Mouse (Mus musculus): ENCODE data around the gene Lhfp. TPM values are rescaled to one million over a fixed set of nuclear protein-coding genes. Genes with fewer than 3 reads are reported as not detected.

Lhfp gene
- polyA plus RNA-seq, 1 experiment from 2014 or later, result 5.5 TPM

DNA sequence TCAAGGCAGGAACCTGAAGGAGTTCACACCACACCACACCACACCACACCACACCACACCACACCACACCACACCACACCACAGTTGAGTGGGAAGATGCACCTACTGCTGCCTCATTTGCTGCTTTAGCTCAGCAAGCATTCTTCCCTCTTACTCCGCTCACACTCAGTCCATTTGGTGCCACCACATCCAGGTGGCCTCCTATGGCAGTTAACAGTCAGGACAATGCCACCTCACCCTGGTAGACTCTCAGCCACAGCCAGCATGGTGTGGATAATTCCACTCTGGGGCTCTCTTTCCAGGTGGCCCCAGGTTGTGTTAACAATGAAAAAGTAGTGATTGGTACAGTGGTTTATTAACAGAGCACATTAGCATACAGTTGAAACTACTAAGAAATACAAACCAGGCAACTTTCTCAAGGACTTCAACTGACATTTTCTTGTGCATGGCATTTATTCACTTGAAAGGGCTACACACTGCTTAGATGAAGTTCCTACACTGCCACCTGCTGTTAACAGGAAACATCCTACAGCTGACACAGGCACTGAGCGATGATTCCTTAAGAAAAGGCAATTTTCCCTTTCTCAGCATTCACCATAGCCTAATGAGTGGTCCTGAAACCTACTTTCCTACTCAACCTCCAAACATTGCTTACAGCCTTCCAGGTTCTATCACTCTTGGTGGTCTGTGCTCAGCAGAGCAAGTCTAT is 36.8 kb upstream of the Lhfp start:
- Histone ChIP-seq H3K4me1 (ENCODE audit: control insufficient read depth, low read depth, low read length) (no peaks in the 10 kb centered on the region), H3K36me3 (ENCODE audit: control insufficient read depth, insufficient read depth) (peaks cover 12% of the 10 kb centered on the region; the same call in 1 of the 2 replicates), H3K27me3 (ENCODE audit: control insufficient read depth, insufficient read depth, low read depth, low read length) (no peaks in the 10 kb centered on the region), H3K4me3 (ENCODE audit: low read depth, low read length) (no peak overlapping the region), H3K4me2 (ENCODE audit: low read depth, low read length) (no peak overlapping the region), H3K9ac (ENCODE audit: low read depth, low read length) (no peak overlapping the region), H3K9me3 (replicated peaks; ENCODE audit: control insufficient read depth, low read length) (no peaks in the 10 kb centered on the region), H3K27ac (ENCODE audit: low read length) (no peak overlapping the region)
- WGBS (ENCODE audit: insufficient replicate concordance), result 76% methylated on average over 2 of the region's 2 CpGs
- ATAC-seq (ENCODE audit: low read depth), result no peak

DNA sequence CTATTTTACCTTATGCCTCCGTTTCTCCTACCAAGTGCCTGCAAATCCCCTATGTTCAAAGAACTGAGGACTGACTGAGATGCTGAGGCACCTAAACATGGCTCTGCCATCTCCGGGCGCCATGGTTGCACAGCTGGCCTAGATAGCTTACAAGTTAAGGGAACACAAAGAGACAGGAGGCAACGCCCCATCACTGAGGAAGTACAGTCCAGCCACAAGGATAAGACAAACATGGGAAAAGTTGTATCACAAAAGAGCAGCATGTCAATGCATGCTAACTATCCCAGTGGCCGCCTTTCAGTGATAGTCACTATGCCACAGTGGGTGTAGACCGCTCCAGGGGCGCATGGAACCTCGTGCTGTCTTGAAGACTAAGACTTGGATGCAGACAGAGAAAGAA is 33.9 kb upstream of the Lhfp start:
- no peaks in the 10 kb centered on the region for H3K4me1 ChIP-seq (ENCODE audit: control insufficient read depth, low read depth, low read length)
- no peak overlapping the region for H3K4me2 ChIP-seq (ENCODE audit: low read depth, low read length)
- no peak for ATAC-seq (ENCODE audit: low read depth)
- no peaks in the 10 kb centered on the region for H3K27me3 ChIP-seq (ENCODE audit: control insufficient read depth, insufficient read depth, low read depth, low read length)
- H3K9ac ChIP-seq (ENCODE audit: low read depth, low read length), result no peak overlapping the region
- 84% methylated on average over 8 of the region's 8 CpGs for WGBS (ENCODE audit: insufficient replicate concordance)
- peaks cover 7% of the 10 kb centered on the region; the same call in 1 of the 2 replicates for H3K36me3 ChIP-seq (ENCODE audit: control insufficient read depth, insufficient read depth)
- H3K4me3 ChIP-seq (ENCODE audit: low read depth, low read length), result no peak overlapping the region
- no peaks in the 10 kb centered on the region for H3K9me3 ChIP-seq (replicated peaks; ENCODE audit: control insufficient read depth, low read length)
- no peak overlapping the region for H3K27ac ChIP-seq (ENCODE audit: low read length)

DNA sequence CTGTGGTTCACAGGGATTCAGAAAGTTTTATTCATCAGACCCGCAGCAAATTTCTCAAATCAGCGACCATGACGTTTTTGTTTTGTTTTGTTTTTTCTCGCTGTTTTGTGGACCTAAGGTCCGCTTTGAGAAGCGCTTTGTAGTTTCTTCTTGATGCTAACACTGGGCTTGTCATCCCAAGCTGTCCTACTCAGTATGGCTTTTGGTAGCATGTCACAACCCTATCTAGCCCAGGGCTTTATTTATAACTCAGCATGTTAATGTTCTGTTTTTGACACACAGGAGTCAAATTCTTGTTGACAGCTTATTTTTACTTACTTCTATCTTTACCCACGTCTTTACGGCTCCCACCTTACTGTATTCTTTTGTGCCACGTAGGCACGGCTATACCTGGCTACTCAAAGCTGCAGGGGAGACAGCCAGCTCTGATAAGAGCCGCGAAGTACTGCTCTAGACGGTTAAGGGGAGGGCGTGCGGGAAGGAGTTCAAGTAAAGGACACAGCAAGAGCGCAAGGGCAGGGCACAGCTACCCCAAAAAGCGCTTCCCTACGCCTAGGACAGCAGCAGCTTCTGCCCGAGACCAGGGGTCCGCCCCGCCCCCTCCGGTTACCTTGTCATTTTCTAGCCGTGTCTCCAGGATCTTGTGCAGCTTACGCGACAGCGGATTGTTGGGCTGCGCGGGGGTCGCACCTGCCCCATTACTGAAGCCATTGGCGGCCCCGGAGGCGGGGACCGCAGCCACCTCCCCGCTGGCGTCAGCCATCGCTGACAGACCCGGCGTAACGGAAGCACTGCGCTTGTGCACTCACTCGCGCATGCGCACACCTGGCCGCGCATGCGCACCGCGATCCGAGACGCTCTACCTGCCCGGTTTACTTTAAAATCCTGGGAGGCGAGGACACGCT is 24.6 kb upstream of the Lhfp start, which contains the start of gene Cog6:
Gene Cog6, minus strand, starts transcription at position 802 of the 905 bp plus-strand sequence.
- ATAC-seq (ENCODE audit: low read depth), result peak; percentile 93
- 3% methylated on average over 53 of the region's 53 CpGs for WGBS (ENCODE audit: insufficient replicate concordance)
- peak within 1 kb of the TSS; percentile 86 for H3K4me3 ChIP-seq (ENCODE audit: low read depth, low read length)
- no peaks in the 10 kb centered on the region for H3K9me3 ChIP-seq (replicated peaks; ENCODE audit: control insufficient read depth, low read length)
- H3K27me3 ChIP-seq (ENCODE audit: control insufficient read depth, insufficient read depth, low read depth, low read length), result no peaks in the 10 kb centered on the region
- no peaks in the 10 kb centered on the region for H3K36me3 ChIP-seq (ENCODE audit: control insufficient read depth, insufficient read depth)
- peak within 1 kb of the TSS; percentile 80 for H3K9ac ChIP-seq (ENCODE audit: low read depth, low read length)
- peak within 1 kb of the TSS; percentile 78 for H3K4me2 ChIP-seq (ENCODE audit: low read depth, low read length)
- peak within 1 kb of the TSS; percentile 55 for H3K27ac ChIP-seq (ENCODE audit: low read length)
- H3K4me1 ChIP-seq (ENCODE audit: control insufficient read depth, low read depth, low read length), result peaks cover 6% of the 10 kb centered on the region

DNA sequence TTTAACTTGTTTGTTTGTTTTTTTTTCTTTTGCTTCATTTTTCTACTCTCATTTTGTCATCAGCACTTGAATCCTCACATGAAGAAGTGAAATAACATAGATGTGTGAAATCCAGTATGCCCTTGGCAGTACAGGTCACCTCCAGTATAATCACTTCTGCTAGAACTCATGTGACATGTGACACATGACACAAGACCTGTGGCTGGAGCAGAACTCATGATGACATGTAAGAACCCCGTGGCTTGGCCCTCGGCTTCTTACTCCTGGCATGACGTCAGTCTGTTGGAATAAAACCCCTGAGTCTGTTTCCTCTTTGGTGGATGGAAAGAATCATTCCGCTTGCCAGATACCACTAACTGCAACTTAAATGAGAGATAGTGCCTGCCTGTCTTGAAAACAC is 14.0 kb upstream of the Lhfp start:
- 47% methylated on average over 4 of the region's 4 CpGs for WGBS (ENCODE audit: insufficient replicate concordance)
- no peak overlapping the region for H3K9ac ChIP-seq (ENCODE audit: low read depth, low read length)
- H3K36me3 ChIP-seq (ENCODE audit: control insufficient read depth, insufficient read depth), result no peaks in the 10 kb centered on the region
- no peaks in the 10 kb centered on the region for H3K27me3 ChIP-seq (ENCODE audit: control insufficient read depth, insufficient read depth, low read depth, low read length)
- ATAC-seq (ENCODE audit: low read depth), result no peak
- no peak overlapping the region for H3K27ac ChIP-seq (ENCODE audit: low read length)
- no peak overlapping the region for H3K4me2 ChIP-seq (ENCODE audit: low read depth, low read length)
- no peaks in the 10 kb centered on the region for H3K4me1 ChIP-seq (ENCODE audit: control insufficient read depth, low read depth, low read length)
- H3K4me3 ChIP-seq (ENCODE audit: low read depth, low read length), result no peak overlapping the region
- no peaks in the 10 kb centered on the region for H3K9me3 ChIP-seq (replicated peaks; ENCODE audit: control insufficient read depth, low read length)

DNA sequence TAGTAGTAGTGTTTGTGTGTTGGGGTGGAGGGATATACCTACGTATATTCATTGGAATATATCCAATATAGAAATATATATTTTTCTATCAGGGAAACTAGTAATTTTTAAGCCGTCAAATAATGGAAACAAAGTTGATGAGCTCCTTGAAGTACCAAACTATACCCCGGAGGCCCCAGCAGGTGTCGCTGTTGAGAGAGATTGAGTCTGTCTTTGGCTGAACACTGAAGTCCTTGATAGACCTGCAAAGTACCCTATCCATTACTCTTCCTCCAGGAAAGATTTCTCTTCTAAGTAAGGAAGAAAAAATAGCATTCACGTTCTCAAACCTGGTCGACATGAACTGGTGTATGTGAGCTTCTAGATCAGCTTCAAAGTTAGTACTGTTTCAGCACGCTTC is 12.3 kb upstream of the Lhfp start:
- no peaks in the 10 kb centered on the region for H3K36me3 ChIP-seq (ENCODE audit: control insufficient read depth, insufficient read depth)
- no peak overlapping the region for H3K4me2 ChIP-seq (ENCODE audit: low read depth, low read length)
- H3K4me3 ChIP-seq (ENCODE audit: low read depth, low read length), result no peak overlapping the region
- WGBS (ENCODE audit: insufficient replicate concordance), result 17% methylated on average over 7 of the region's 7 CpGs
- no peak overlapping the region for H3K27ac ChIP-seq (ENCODE audit: low read length)
- no peaks in the 10 kb centered on the region for H3K9me3 ChIP-seq (replicated peaks; ENCODE audit: control insufficient read depth, low read length)
- no peak for ATAC-seq (ENCODE audit: low read depth)
- no peaks in the 10 kb centered on the region for H3K4me1 ChIP-seq (ENCODE audit: control insufficient read depth, low read depth, low read length)
- H3K27me3 ChIP-seq (ENCODE audit: control insufficient read depth, insufficient read depth, low read depth, low read length), result no peaks in the 10 kb centered on the region
- no peak overlapping the region for H3K9ac ChIP-seq (ENCODE audit: low read depth, low read length)

DNA sequence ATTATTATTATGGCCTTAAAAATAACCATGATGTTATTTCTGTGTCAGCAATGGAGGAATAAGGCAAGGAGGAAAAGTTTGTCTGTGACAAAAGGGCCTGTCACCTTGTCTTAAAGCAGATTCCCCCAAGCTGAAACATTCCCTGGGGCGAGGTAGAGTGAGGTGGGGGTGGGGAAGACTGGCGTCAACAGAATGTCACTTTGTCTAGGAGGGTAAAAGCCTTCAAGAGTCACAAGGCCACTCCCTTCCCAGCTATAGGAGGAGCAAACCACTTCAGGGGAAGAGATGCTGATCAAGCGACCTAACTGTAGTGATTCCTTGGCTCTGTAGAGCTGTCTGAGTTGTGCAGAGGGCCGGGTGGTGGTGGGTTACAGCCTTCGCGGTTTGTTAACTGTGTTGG is 9.7 kb upstream of the Lhfp start:
- no peak overlapping the region for H3K4me3 ChIP-seq (ENCODE audit: low read depth, low read length)
- H3K9ac ChIP-seq (ENCODE audit: low read depth, low read length), result no peak overlapping the region
- H3K27me3 ChIP-seq (ENCODE audit: control insufficient read depth, insufficient read depth, low read depth, low read length), result no peaks in the 10 kb centered on the region
- no peaks in the 10 kb centered on the region for H3K4me1 ChIP-seq (ENCODE audit: control insufficient read depth, low read depth, low read length)
- H3K9me3 ChIP-seq (replicated peaks; ENCODE audit: control insufficient read depth, low read length), result no peaks in the 10 kb centered on the region
- WGBS (ENCODE audit: insufficient replicate concordance), result 32% methylated on average over 6 of the region's 6 CpGs
- H3K27ac ChIP-seq (ENCODE audit: low read length), result no peak overlapping the region
- no peak overlapping the region for H3K4me2 ChIP-seq (ENCODE audit: low read depth, low read length)
- H3K36me3 ChIP-seq (ENCODE audit: control insufficient read depth, insufficient read depth), result no peaks in the 10 kb centered on the region
- no peak for ATAC-seq (ENCODE audit: low read depth)

DNA sequence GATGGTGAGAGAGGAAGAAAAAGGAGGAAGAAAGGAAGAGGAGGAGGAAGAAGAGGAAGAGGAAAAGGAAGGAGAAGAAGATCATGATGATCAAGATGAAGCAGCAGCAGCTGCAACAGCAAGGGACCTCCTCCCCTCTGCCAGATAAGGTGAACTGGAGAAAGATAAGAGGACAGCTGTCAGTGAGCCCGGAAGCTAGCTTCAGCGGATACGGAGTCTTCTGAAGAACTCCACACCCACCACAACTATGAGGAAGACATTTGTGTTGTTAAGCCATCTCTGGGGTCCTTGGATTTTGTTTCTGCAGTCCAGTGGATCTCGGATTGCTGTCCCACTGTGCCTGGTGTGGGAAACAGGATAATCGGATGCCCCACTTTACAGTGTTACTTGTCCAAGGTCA is 8.9 kb upstream of the Lhfp start:
- H3K36me3 ChIP-seq (ENCODE audit: control insufficient read depth, insufficient read depth), result no peaks in the 10 kb centered on the region
- no peak overlapping the region for H3K9ac ChIP-seq (ENCODE audit: low read depth, low read length)
- no peaks in the 10 kb centered on the region; the same call in 1 of the 2 replicates for H3K27me3 ChIP-seq (ENCODE audit: control insufficient read depth, insufficient read depth, low read depth, low read length)
- 13% methylated on average over 5 of the region's 5 CpGs for WGBS (ENCODE audit: insufficient replicate concordance)
- H3K4me3 ChIP-seq (ENCODE audit: low read depth, low read length), result no peak overlapping the region
- ATAC-seq (ENCODE audit: low read depth), result no peak
- H3K4me1 ChIP-seq (ENCODE audit: control insufficient read depth, low read depth, low read length), result no peaks in the 10 kb centered on the region
- H3K9me3 ChIP-seq (replicated peaks; ENCODE audit: control insufficient read depth, low read length), result no peaks in the 10 kb centered on the region
- H3K27ac ChIP-seq (ENCODE audit: low read length), result no peak overlapping the region
- H3K4me2 ChIP-seq (ENCODE audit: low read depth, low read length), result no peak overlapping the region

DNA sequence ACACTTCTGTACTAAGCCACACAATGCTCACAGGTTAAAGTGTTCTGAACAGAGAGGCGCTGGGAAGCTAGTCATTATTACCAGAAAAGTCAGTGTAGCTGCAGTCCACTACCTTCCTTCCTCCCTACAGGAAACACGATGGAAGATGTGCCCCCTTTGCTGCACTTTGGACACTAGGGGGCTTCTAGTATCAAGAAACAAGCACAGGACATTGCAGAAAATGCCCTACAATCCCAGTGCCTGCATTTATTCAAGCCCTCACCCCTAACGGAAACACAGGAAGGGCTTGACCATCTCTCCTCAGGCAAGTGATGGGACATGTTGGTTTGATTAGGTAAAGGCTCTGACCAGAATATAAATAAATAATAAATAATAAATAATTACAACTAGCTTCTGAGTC is 7.9 kb upstream of the Lhfp start:
- Histone ChIP-seq H3K36me3 (ENCODE audit: control insufficient read depth, insufficient read depth) (no peaks in the 10 kb centered on the region), H3K9me3 (replicated peaks; ENCODE audit: control insufficient read depth, low read length) (no peaks in the 10 kb centered on the region), H3K4me1 (ENCODE audit: control insufficient read depth, low read depth, low read length) (no peaks in the 10 kb centered on the region), H3K9ac (ENCODE audit: low read depth, low read length) (no peak overlapping the region), H3K27me3 (ENCODE audit: control insufficient read depth, insufficient read depth, low read depth, low read length) (no peaks in the 10 kb centered on the region; the same call in 1 of the 2 replicates), H3K4me3 (ENCODE audit: low read depth, low read length) (no peak overlapping the region), H3K27ac (ENCODE audit: low read length) (no peak overlapping the region), H3K4me2 (ENCODE audit: low read depth, low read length) (no peak overlapping the region)
- ATAC-seq (ENCODE audit: low read depth), result no peak
- 19% methylated on average over 3 of the region's 3 CpGs for WGBS (ENCODE audit: insufficient replicate concordance)

DNA sequence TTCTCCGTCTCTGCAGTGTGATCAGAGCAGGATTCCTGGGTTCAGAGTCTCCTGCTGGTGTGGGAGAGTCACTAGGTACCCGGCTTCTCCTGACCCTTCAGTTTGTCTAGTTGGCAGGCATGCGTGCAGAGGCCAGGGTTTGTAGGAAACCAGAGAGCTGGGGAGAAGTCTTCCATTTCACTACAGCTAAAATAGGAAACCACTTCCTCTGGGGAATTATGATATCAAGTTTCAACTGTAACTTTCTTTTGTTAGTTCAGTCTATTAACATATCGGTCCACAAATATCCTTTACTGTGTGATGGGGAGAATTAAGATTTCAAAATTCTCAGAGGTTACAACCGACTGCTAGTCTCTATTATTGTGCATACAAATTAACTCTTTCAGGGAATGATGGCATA is 5.3 kb upstream of the Lhfp start:
- H3K9me3 ChIP-seq (replicated peaks; ENCODE audit: control insufficient read depth, low read length), result no peaks in the 10 kb centered on the region
- H3K36me3 ChIP-seq (ENCODE audit: control insufficient read depth, insufficient read depth), result no peaks in the 10 kb centered on the region
- H3K4me2 ChIP-seq (ENCODE audit: low read depth, low read length), result no peak overlapping the region
- peaks cover 18% of the 10 kb centered on the region for H3K27me3 ChIP-seq (ENCODE audit: control insufficient read depth, insufficient read depth, low read depth, low read length)
- H3K9ac ChIP-seq (ENCODE audit: low read depth, low read length), result no peak overlapping the region
- no peak overlapping the region for H3K4me3 ChIP-seq (ENCODE audit: low read depth, low read length)
- no peak overlapping the region for H3K27ac ChIP-seq (ENCODE audit: low read length)
- WGBS (ENCODE audit: insufficient replicate concordance), result 58% methylated on average over 5 of the region's 5 CpGs
- no peak for ATAC-seq (ENCODE audit: low read depth)
- no peaks in the 10 kb centered on the region for H3K4me1 ChIP-seq (ENCODE audit: control insufficient read depth, low read depth, low read length)
